Mouse (Mus musculus): ENCODE data around the gene Nr3c2. TPM values are rescaled to one million over a fixed set of nuclear protein-coding genes. Genes with fewer than 3 reads are reported as not detected.

Nr3c2 gene
- polyA plus RNA-seq, 1 experiment: 0.39 TPM

- Histone ChIP-seq H3K4me1 (ENCODE audit: control insufficient read depth, insufficient read depth, low read length) (0 out of 2 replicates have a peak, but pooled peaks cover 2% of the 10 kb centered on the region), H3K27ac (ENCODE audit: insufficient read depth, low read depth, low read length) (no peak overlapping the region), H3K4me3 (ENCODE audit: insufficient read depth, low read length) (peak overlapping the region; percentile 73)
- TF ChIP-seq CTCF (IDR thresholded peaks at IDR 0.05; ENCODE audit: low read depth, low read length) (no peak), POLR2A (IDR thresholded peaks at IDR 0.05; ENCODE audit: borderline replicate concordance, low read depth, low read length) (no peak)
Measured at GRCm38 (mm10) chr8:76901430-76902204, 2.4 kb downstream of the Nr3c2 start.

GRCm38 (mm10) chr8:76902205-76903078 is 3.2 kb downstream of the Nr3c2 start:
- no peaks in the 10 kb centered on the region for H3K4me1 ChIP-seq (ENCODE audit: control insufficient read depth, insufficient read depth, low read length)
- no peak overlapping the region for H3K27ac ChIP-seq (ENCODE audit: insufficient read depth, low read depth, low read length)
- TF ChIP-seq CTCF (IDR thresholded peaks at IDR 0.05; ENCODE audit: low read depth, low read length) (no peak), POLR2A (IDR thresholded peaks at IDR 0.05; ENCODE audit: borderline replicate concordance, low read depth, low read length) (no peak)
- H3K4me3 ChIP-seq (ENCODE audit: insufficient read depth, low read length): peak overlapping the region; percentile 73

- no peak for TF ChIP-seq POLR2A (IDR thresholded peaks at IDR 0.05; ENCODE audit: borderline replicate concordance, low read depth, low read length)
- no peak for TF ChIP-seq CTCF (IDR thresholded peaks at IDR 0.05; ENCODE audit: low read depth, low read length)
- Histone ChIP-seq H3K4me3 (ENCODE audit: insufficient read depth, low read length) (no peak overlapping the region), H3K27ac (ENCODE audit: insufficient read depth, low read depth, low read length) (no peak overlapping the region), H3K4me1 (ENCODE audit: control insufficient read depth, insufficient read depth, low read length) (no peaks in the 10 kb centered on the region)
Measured at GRCm38 (mm10) chr8:76911206-76911605, 12.0 kb downstream of the Nr3c2 start.

- H3K4me3 ChIP-seq (ENCODE audit: insufficient read depth, low read length): no peak overlapping the region
- H3K27ac ChIP-seq (ENCODE audit: insufficient read depth, low read depth, low read length): no peak overlapping the region
- TF ChIP-seq CTCF (IDR thresholded peaks at IDR 0.05; ENCODE audit: low read depth, low read length) (no peak), POLR2A (IDR thresholded peaks at IDR 0.05; ENCODE audit: borderline replicate concordance, low read depth, low read length) (no peak)
- no peaks in the 10 kb centered on the region for H3K4me1 ChIP-seq (ENCODE audit: control insufficient read depth, insufficient read depth, low read length)
Measured at GRCm38 (mm10) chr8:76912678-76913077, 13.4 kb downstream of the Nr3c2 start.

GRCm38 (mm10) chr8:76913207-76913606 is 14.0 kb downstream of the Nr3c2 start:
- Histone ChIP-seq H3K4me3 (ENCODE audit: insufficient read depth, low read length) (no peak overlapping the region), H3K27ac (ENCODE audit: insufficient read depth, low read depth, low read length) (no peak overlapping the region), H3K4me1 (ENCODE audit: control insufficient read depth, insufficient read depth, low read length) (no peaks in the 10 kb centered on the region)
- TF ChIP-seq POLR2A (IDR thresholded peaks at IDR 0.05; ENCODE audit: borderline replicate concordance, low read depth, low read length) (no peak), CTCF (IDR thresholded peaks at IDR 0.05; ENCODE audit: low read depth, low read length) (no peak)

GRCm38 (mm10) chr8:76915260-76915659 is 16.0 kb downstream of the Nr3c2 start:
- Histone ChIP-seq H3K4me1 (ENCODE audit: control insufficient read depth, insufficient read depth, low read length) (no peaks in the 10 kb centered on the region), H3K27ac (ENCODE audit: insufficient read depth, low read depth, low read length) (no peak overlapping the region), H3K4me3 (ENCODE audit: insufficient read depth, low read length) (no peak overlapping the region)
- no peak for TF ChIP-seq POLR2A (IDR thresholded peaks at IDR 0.05; ENCODE audit: borderline replicate concordance, low read depth, low read length)
- no peak for TF ChIP-seq CTCF (IDR thresholded peaks at IDR 0.05; ENCODE audit: low read depth, low read length)

GRCm38 (mm10) chr8:76919546-76919945 is 20.3 kb downstream of the Nr3c2 start:
- Histone ChIP-seq H3K4me1 (ENCODE audit: control insufficient read depth, insufficient read depth, low read length) (no peaks in the 10 kb centered on the region), H3K4me3 (ENCODE audit: insufficient read depth, low read length) (no peak overlapping the region), H3K27ac (ENCODE audit: insufficient read depth, low read depth, low read length) (no peak overlapping the region)
- no peak for TF ChIP-seq POLR2A (IDR thresholded peaks at IDR 0.05; ENCODE audit: borderline replicate concordance, low read depth, low read length)
- TF ChIP-seq CTCF (IDR thresholded peaks at IDR 0.05; ENCODE audit: low read depth, low read length): no peak

- no peaks in the 10 kb centered on the region for H3K4me1 ChIP-seq (ENCODE audit: control insufficient read depth, insufficient read depth, low read length)
Measured at GRCm38 (mm10) chr8:76924150-76924549, 24.9 kb downstream of the Nr3c2 start.

GRCm38 (mm10) chr8:76928326-76928725 is 29.1 kb downstream of the Nr3c2 start:
- Histone ChIP-seq H3K27ac (ENCODE audit: insufficient read depth, low read depth, low read length) (no peak overlapping the region), H3K4me1 (ENCODE audit: control insufficient read depth, insufficient read depth, low read length) (no peaks in the 10 kb centered on the region), H3K4me3 (ENCODE audit: insufficient read depth, low read length) (no peak overlapping the region)
- TF ChIP-seq POLR2A (IDR thresholded peaks at IDR 0.05; ENCODE audit: borderline replicate concordance, low read depth, low read length) (no peak), CTCF (IDR thresholded peaks at IDR 0.05; ENCODE audit: low read depth, low read length) (no peak)

More at GRCm38 (mm10) chr8:76924150-76924549, 24.9 kb downstream of the Nr3c2 start:
- H3K4me3 ChIP-seq (ENCODE audit: insufficient read depth, low read length): no peak overlapping the region
- TF ChIP-seq POLR2A (IDR thresholded peaks at IDR 0.05; ENCODE audit: borderline replicate concordance, low read depth, low read length) (no peak), CTCF (IDR thresholded peaks at IDR 0.05; ENCODE audit: low read depth, low read length) (no peak)
- no peak overlapping the region for H3K27ac ChIP-seq (ENCODE audit: insufficient read depth, low read depth, low read length)

- TF ChIP-seq POLR2A (IDR thresholded peaks at IDR 0.05; ENCODE audit: borderline replicate concordance, low read depth, low read length) (no peak), CTCF (IDR thresholded peaks at IDR 0.05; ENCODE audit: low read depth, low read length) (no peak)
- Histone ChIP-seq H3K4me3 (ENCODE audit: insufficient read depth, low read length) (no peak overlapping the region), H3K27ac (ENCODE audit: insufficient read depth, low read depth, low read length) (no peak overlapping the region), H3K4me1 (ENCODE audit: control insufficient read depth, insufficient read depth, low read length) (no peaks in the 10 kb centered on the region)
Measured at GRCm38 (mm10) chr8:76928808-76929207, 29.6 kb downstream of the Nr3c2 start.
